ENCODE assay signal across 12 mouse cellular contexts in the genomic region with DNA sequence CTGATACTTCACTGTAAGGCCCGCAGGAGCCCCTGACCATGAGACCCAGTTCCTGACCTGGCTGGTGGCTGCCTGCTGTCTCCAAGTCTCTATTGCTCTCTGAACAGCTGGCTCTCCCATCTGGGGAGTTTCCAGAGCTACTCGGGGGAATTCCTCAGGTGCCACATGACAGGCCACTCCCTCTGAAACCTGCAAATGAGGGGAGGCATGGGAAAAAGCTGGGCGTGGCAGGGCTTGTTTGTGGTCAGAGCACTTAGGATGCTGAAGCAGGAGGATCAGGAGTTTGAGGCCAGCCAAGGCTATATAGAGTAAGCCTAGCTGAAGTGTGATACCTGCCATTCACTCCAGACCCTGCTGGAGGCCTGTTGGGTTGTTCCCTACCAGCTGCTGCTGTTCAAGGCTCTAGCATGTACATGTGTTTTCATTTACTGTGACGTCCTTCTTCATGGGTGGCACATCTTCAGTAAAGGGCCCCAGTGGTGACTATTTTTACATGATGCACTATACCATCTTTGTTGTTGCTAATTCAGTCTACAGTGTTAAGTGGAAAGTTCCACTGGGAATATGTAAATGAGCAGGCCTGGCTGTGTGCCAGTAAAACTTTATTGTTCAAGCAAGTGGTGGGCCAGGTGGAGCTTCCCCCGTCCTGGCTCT. TPM values are rescaled to one million over a fixed set of nuclear protein-coding genes. Genes with fewer than 3 reads are reported as not detected.
DNase-seq lines count a peak whose midpoint lies in the region; ATAC-seq and TF ChIP-seq lines count a peak whose summit lies in the region.
"Had no signal": no experiment of that assay in that cellular context is flagged by ENCODE, and none has a peak within 500 bp of the region (broad histone marks: within the 10 kb centered on the region; RNA-seq: fewer than 3 reads in every experiment).

No protein-coding gene starts in this region.

- no peak overlapping the region for H3K4me2 ChIP-seq in kidney, embryonic 16.5 days (replicated peaks; ENCODE audit: low read depth, low read length)
- H3K4me2 ChIP-seq in kidney, postnatal 0 days (ENCODE audit: low read length): no peak overlapping the region
- H3K4me2 ChIP-seq: midbrain, embryonic 11.5 days had no signal

- no peak overlapping the region for H3K9ac ChIP-seq in kidney, embryonic 16.5 days (replicated peaks; ENCODE audit: low read length)
- H3K9ac ChIP-seq in kidney, postnatal 0 days (ENCODE audit: low read depth, low read length): no peak overlapping the region

- no peak for ATAC-seq in kidney, embryonic 16.5 days (ENCODE audit: low FRiP score, low TSS enrichment)
- ATAC-seq in kidney, postnatal 0 days (replicated peaks; ENCODE audit: low FRiP score, low read depth): no peak
- no peak for ATAC-seq in megakaryocyte progenitor cell, adult 5-6 weeks (replicated peaks; ENCODE audit: poor library complexity)
- ATAC-seq: forebrain, embryonic 14.5 days had no signal

- no peaks in the 10 kb centered on the region for H3K9me3 ChIP-seq in kidney, embryonic 16.5 days (ENCODE audit: low read length)
- H3K9me3 ChIP-seq in kidney, postnatal 0 days (replicated peaks; ENCODE audit: low read length): no peaks in the 10 kb centered on the region

- peaks cover 2% of the 10 kb centered on the region for H3K36me3 ChIP-seq in kidney, adult 2 months (ENCODE audit: control insufficient read depth, insufficient read depth, low read length)
- peaks cover 90% of the 10 kb centered on the region for H3K36me3 ChIP-seq in kidney, embryonic 16.5 days (ENCODE audit: insufficient read depth, low read length)
- H3K36me3 ChIP-seq in kidney, postnatal 0 days (ENCODE audit: insufficient read depth, low read length): peaks cover 86% of the 10 kb centered on the region

- TF ChIP-seq POLR2A in kidney, adult 2 months (IDR thresholded peaks at IDR 0.05; ENCODE audit: low read depth, low read length): no peak

- 57% methylated on average over 5 of the region's 5 CpGs for WGBS in kidney, adult 2 months
- WGBS in kidney, embryonic 16.5 days: 75% methylated on average over 5 of the region's 5 CpGs
- WGBS in kidney, postnatal 0 days: 64% methylated on average over 5 of the region's 5 CpGs

- DNase-seq in kidney, adult 2 months: peak; percentile 58
- peak; percentile 51 for DNase-seq in thymus, postnatal 14 days
- DNase-seq in thymus, postnatal 0 days (ENCODE audit: low spot score): no peak
- DNase-seq in kidney, postnatal 0 days (ENCODE audit: low spot score): peak; percentile 28
- no peak for DNase-seq in heart, postnatal 14 days
- DNase-seq in gastrocnemius, postnatal 14 days: no peak

- no peaks in the 10 kb centered on the region for H3K27me3 ChIP-seq in kidney, adult 2 months (replicated peaks; ENCODE audit: control insufficient read depth, insufficient read depth, low read length)
- no peaks in the 10 kb centered on the region for H3K27me3 ChIP-seq in kidney, embryonic 16.5 days (ENCODE audit: insufficient read depth, low read length)
- no peaks in the 10 kb centered on the region for H3K27me3 ChIP-seq in kidney, postnatal 0 days (ENCODE audit: insufficient read depth, low read length)

- no peak overlapping the region for H3K4me3 ChIP-seq in kidney, adult 2 months (ENCODE audit: insufficient read depth, low read depth, low read length)
- no peak overlapping the region for H3K4me3 ChIP-seq in kidney, embryonic 16.5 days (ENCODE audit: low read length)
- no peak overlapping the region for H3K4me3 ChIP-seq in kidney, postnatal 0 days (replicated peaks; ENCODE audit: low read depth, low read length)

- intact Hi-C loops in heart, postnatal 14 days (cut with DNase I): no loop called here
- intact Hi-C loops in gastrocnemius, postnatal 14 days (cut with DNase I; ENCODE audit: low total_unique reads): no loop called here

- TF ChIP-seq CTCF in kidney, adult 2 months (conservative IDR thresholded peaks at IDR 0.05; ENCODE audit: insufficient read depth, insufficient read length, low read depth, low read length): no peak
- TF ChIP-seq CTCF in kidney, postnatal 0 days (IDR thresholded peaks at IDR 0.05; ENCODE audit: low read depth): no peak

- peak overlapping the region; percentile 41; the same call in 1 of the 2 replicates for H3K27ac ChIP-seq in kidney, adult 2 months (ENCODE audit: insufficient read depth, low read depth, low read length)
- H3K27ac ChIP-seq in kidney, embryonic 16.5 days (ENCODE audit: low read length): no peak overlapping the region
- no peak overlapping the region for H3K27ac ChIP-seq in kidney, postnatal 0 days

- H3K4me1 ChIP-seq in kidney, adult 2 months (ENCODE audit: control insufficient read depth, insufficient read depth, low read length): 0 out of 2 replicates have a peak, but pooled peaks cover 3% of the 10 kb centered on the region
- no peaks in the 10 kb centered on the region for H3K4me1 ChIP-seq in kidney, embryonic 16.5 days (ENCODE audit: insufficient read depth, low read length)
- no peaks in the 10 kb centered on the region for H3K4me1 ChIP-seq in kidney, postnatal 0 days (replicated peaks; ENCODE audit: insufficient read depth, low read length)

RNA-seq across cellular contexts. Expression of gene Ddx54, which starts 9.8 kb away (rescaled TPM):
- 29.3 and 31.6 TPM in 2 replicates for polyA plus RNA-seq in kidney, adult 2 months (2012; rRNA removed)
- polyA plus RNA-seq in kidney, embryonic 16.5 days (2015; fragmentation: Nextera tagmentation; extraction: Ambion mirVana): 53.7 and 54.8 TPM in 2 replicates
- polyA plus RNA-seq in thymus, postnatal 0 days (2015; fragmentation: Nextera tagmentation; extraction: Ambion mirVana): 106 and 108 TPM in 2 replicates
- polyA plus RNA-seq in kidney, postnatal 0 days (2015; fragmentation: Nextera tagmentation; extraction: Ambion mirVana): 34.8 and 38.6 TPM in 2 replicates
- 10 to 100 TPM; 20.4 to 22.5 TPM for total RNA-seq in heart, postnatal 14 days (2021)
- total RNA-seq in gastrocnemius, postnatal 14 days (2021): 10 to 100 TPM; 20.1 to 22.3 TPM
- 11.8 and 13.3 TPM in 2 replicates for total RNA-seq in megakaryocyte progenitor cell, adult 5-6 weeks (2015)
- 34.9 and 35.8 TPM in 2 replicates for total RNA-seq in megakaryocyte progenitor cell, adult 5-6 weeks (2017)

RNA-seq across cellular contexts. Expression of gene Rita1, which starts 9.9 kb away (rescaled TPM):
- 25.2 and 32.1 TPM in 2 replicates for polyA plus RNA-seq in kidney, adult 2 months (2012; rRNA removed)
- polyA plus RNA-seq in kidney, embryonic 16.5 days (2015; fragmentation: Nextera tagmentation; extraction: Ambion mirVana): 18.0 and 18.4 TPM in 2 replicates
- 10.7 TPM in 2 replicates for polyA plus RNA-seq in thymus, postnatal 0 days (2015; fragmentation: Nextera tagmentation; extraction: Ambion mirVana)
- polyA plus RNA-seq in kidney, postnatal 0 days (2015; fragmentation: Nextera tagmentation; extraction: Ambion mirVana): 14.3 and 16.3 TPM in 2 replicates
- total RNA-seq in heart, postnatal 14 days (2021): 10 to 100 TPM; 15.1 to 18.3 TPM
- total RNA-seq in gastrocnemius, postnatal 14 days (2021): 1 to 10 TPM; 4.3 to 5.3 TPM
- 2.0 and 2.3 TPM in 2 replicates for total RNA-seq in megakaryocyte progenitor cell, adult 5-6 weeks (2015)
- total RNA-seq in megakaryocyte progenitor cell, adult 5-6 weeks (2017): 4.7 and 5.8 TPM in 2 replicates

RNA-seq across cellular contexts. Expression of gene Cfap73, which starts 11.7 kb away (rescaled TPM):
- not detected in 2 replicates for polyA plus RNA-seq in kidney, adult 2 months (2012; rRNA removed)
- polyA plus RNA-seq in kidney, embryonic 16.5 days (2015; fragmentation: Nextera tagmentation; extraction: Ambion mirVana): not detected in 2 replicates
- 0.23 and 0.30 TPM in 2 replicates for polyA plus RNA-seq in thymus, postnatal 0 days (2015; fragmentation: Nextera tagmentation; extraction: Ambion mirVana)
- not detected in 2 replicates for polyA plus RNA-seq in kidney, postnatal 0 days (2015; fragmentation: Nextera tagmentation; extraction: Ambion mirVana)
- total RNA-seq in heart, postnatal 14 days (2021): not detected
- not detected for total RNA-seq in gastrocnemius, postnatal 14 days (2021)
- total RNA-seq in megakaryocyte progenitor cell, adult 5-6 weeks (2015): not detected in 2 replicates
- not detected in 2 replicates for total RNA-seq in megakaryocyte progenitor cell, adult 5-6 weeks (2017)
- total RNA-seq: liver, adult 2 months had no signal
- polyA plus RNA-seq: liver, adult 2 months; midbrain, embryonic 11.5 days; stomach, embryonic 16.5 days had no signal

RNA-seq across cellular contexts. Expression of gene Rasal1, which starts 26.3 kb away (rescaled TPM):
- 2.3 and 3.4 TPM in 2 replicates for polyA plus RNA-seq in kidney, adult 2 months (2012; rRNA removed)
- 0.66 and 0.70 TPM in 2 replicates for polyA plus RNA-seq in kidney, embryonic 16.5 days (2015; fragmentation: Nextera tagmentation; extraction: Ambion mirVana)
- 11.4 and 11.8 TPM in 2 replicates for polyA plus RNA-seq in thymus, postnatal 0 days (2015; fragmentation: Nextera tagmentation; extraction: Ambion mirVana)
- 0.36 and 0.39 TPM in 2 replicates for polyA plus RNA-seq in kidney, postnatal 0 days (2015; fragmentation: Nextera tagmentation; extraction: Ambion mirVana)
- total RNA-seq in heart, postnatal 14 days (2021): under 1 TPM in 1 of 2 experiments, not detected in 1; 0.59 TPM
- not detected for total RNA-seq in gastrocnemius, postnatal 14 days (2021)
- total RNA-seq in megakaryocyte progenitor cell, adult 5-6 weeks (2015): 0.10 and 0.67 TPM in 2 replicates
- 0.12 and 2.0 TPM in 2 replicates for total RNA-seq in megakaryocyte progenitor cell, adult 5-6 weeks (2017)
- polyA plus RNA-seq: midbrain, embryonic 11.5 days had no signal

RNA-seq across cellular contexts. Expression of gene Iqcd, which starts 33.5 kb away (rescaled TPM):
- 2.1 and 2.5 TPM in 2 replicates for polyA plus RNA-seq in kidney, adult 2 months (2012; rRNA removed)
- 1.5 TPM in 2 replicates for polyA plus RNA-seq in kidney, embryonic 16.5 days (2015; fragmentation: Nextera tagmentation; extraction: Ambion mirVana)
- polyA plus RNA-seq in thymus, postnatal 0 days (2015; fragmentation: Nextera tagmentation; extraction: Ambion mirVana): 1.5 and 1.7 TPM in 2 replicates
- 1.1 and 1.4 TPM in 2 replicates for polyA plus RNA-seq in kidney, postnatal 0 days (2015; fragmentation: Nextera tagmentation; extraction: Ambion mirVana)
- total RNA-seq in heart, postnatal 14 days (2021): under 1 TPM in 1 of 2 experiments, not detected in 1; 0.15 TPM
- under 1 TPM in 1 of 2 experiments, not detected in 1; 0.13 TPM for total RNA-seq in gastrocnemius, postnatal 14 days (2021)
- not detected in 2 replicates for total RNA-seq in megakaryocyte progenitor cell, adult 5-6 weeks (2015)
- 0.81 and 1.1 TPM in 2 replicates for total RNA-seq in megakaryocyte progenitor cell, adult 5-6 weeks (2017)

Comparison
In these comparisons a context has a peak if more than half of its experiments do, and no peak if none do; other contexts are left out.
1. DNase-seq: peak in kidney, adult 2 months (single experiment), thymus, postnatal 14 days (single experiment) and kidney, postnatal 0 days (single experiment); none in thymus, postnatal 0 days (single experiment), heart, postnatal 14 days (0 of 2) and gastrocnemius, postnatal 14 days (single experiment).